Mouse (Mus musculus): ENCODE data around the gene Snx9.

Snx9 gene

GRCm38 (mm10) chr17:5973536-5973935 is 132.4 kb downstream of the Snx9 start:
- no peak for DNase-seq

- DNase-seq: peak; percentile 52 to 53
These were observed 134.2 kb downstream of the Snx9 start for GRCm38 (mm10) chr17:5975099-5975977.

DNA sequence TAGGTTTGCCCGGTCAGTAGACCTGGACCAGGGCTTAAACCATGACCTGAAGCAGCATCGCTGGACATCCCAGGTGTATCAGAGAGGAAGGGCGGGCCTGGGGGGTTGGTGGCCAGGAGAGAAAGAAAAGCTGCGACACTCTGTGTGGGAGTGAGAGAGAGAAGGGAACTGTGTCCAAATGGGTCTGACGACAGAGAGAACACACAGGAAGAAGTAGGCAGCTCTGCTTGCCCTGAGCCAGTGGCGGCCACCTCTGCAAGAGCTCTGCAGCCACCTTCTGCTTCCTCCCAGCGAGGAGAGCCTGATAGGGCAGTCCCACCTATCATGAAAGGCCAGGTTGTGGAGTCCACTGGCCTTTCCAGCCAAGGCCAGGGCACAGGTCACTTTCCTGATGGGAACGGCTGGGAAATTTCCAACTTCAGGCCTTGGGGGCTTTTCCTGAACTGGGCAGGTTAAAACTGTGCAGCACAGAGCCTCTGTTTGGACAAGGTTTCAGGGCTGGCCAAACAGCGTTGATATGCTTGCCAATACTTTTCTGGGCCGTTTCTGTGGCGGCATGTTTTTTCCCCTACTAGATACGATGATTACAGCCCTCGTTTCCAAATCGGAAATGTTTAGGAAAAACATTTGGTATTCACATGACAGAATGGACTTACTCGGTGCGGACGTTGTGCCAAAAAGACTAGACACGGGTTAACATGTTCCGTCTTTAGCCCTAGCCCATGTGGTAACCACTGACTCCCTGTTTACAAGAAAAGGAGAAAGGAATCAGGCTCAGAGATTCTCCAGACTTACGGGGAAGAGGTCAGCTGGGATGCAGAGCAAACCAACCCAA is 135.3 kb downstream of the Snx9 start:
- no peak for DNase-seq

- no peak for DNase-seq
These were observed 136.2 kb downstream of the Snx9 start for GRCm38 (mm10) chr17:5977056-5977920.

DNA sequence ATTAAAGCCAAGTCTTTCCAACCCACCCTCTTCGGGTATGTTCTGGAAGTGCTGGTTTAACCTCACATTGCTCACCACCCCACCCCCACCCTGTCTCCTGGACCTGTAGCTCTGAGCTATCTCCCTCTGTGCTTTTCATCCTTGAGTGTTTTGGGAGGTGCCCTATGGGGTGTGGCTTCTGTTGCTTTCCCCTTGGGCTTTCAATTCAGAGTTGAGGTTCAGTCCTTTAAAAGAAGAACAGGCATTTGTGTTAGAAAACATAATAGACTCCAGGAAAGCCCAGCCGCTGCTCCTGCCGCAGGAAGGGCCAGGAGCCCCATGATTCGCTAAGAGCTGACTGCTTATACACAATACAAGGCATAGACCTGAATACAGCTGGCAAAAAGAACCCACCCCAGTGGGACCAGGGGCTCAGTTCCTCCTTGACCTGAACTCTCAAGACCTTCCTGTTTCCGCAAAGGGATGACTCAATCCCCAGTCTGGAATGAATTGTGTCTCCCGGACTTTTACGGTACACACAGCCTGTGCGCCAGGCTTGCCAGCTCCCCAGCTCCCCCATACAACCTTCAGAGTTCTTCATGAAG is 136.9 kb downstream of the Snx9 start:
- DNase-seq: no peak

DNA sequence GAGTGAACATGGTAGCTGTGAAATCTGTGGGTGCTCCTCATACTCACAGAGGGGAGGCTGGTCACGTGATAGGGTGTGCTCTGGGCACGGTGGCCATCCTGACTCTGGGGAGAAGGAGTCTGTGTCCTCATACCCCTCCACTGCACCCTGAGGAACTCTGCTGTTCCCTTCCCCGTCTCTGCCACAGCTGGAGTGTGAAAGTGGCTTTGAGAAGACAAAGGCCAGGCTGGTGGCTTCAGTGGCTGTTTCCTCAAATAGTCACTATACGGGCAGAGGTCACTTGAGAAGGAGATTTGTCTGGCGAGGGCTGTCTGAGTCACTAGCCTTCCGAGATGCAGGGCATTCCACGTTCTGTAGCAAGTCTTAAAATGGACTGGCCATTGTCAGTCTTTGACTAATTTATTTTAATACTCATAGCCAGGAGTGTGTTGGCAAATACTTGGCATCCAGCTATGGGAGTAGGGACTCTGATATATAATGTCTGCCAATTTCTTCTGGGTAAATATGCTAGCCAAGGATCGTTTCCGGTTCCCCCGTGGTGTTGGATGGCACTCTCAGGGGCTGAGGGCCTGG is 137.5 kb downstream of the Snx9 start:
- DNase-seq: peak in 1 of 2 experiments; percentile 37

GRCm38 (mm10) chr17:5980860-5981259 is 139.7 kb downstream of the Snx9 start:
- peak in 1 of 2 experiments; percentile 43 for DNase-seq
